Mouse (Mus musculus): Measurements from ENCODE around the gene Mbnl2. TPM values are rescaled to one million over a fixed set of nuclear protein-coding genes. Genes with fewer than 3 reads are reported as not detected.

Mbnl2 gene
- 71.5 and 91.4 TPM in 2 replicates for polyA plus RNA-seq (2016; fragmentation: Nextera tagmentation; extraction: Ambion mirVana)

GRCm38 (mm10) chr14:120275246-120276238, at the start of gene Mbnl2:
Mbnl2 (plus strand) TSS chr14:120275669.
- 3% methylated on average over 35 of the region's 35 CpGs for WGBS
- H3K27me3 ChIP-seq (ENCODE audit: insufficient read depth, poor library complexity, severe bottlenecking) = no peaks in the 10 kb centered on the region
- H3K9me3 ChIP-seq = no peaks in the 10 kb centered on the region
- H3K4me3 ChIP-seq = peak within 1 kb of the TSS; percentile 77
- H3K4me1 ChIP-seq = peaks cover 34% of the 10 kb centered on the region
- peak; percentile 98 for DNase-seq (ENCODE audit: low spot score)
- H3K36me3 ChIP-seq = no peaks in the 10 kb centered on the region
- H3K27ac ChIP-seq = peak within 1 kb of the TSS; percentile 91

- WGBS = 40% methylated on average over 7 of the region's 7 CpGs
- Histone ChIP-seq H3K27me3 (ENCODE audit: insufficient read depth, poor library complexity, severe bottlenecking) (no peaks in the 10 kb centered on the region), H3K36me3 (no peaks in the 10 kb centered on the region), H3K4me3 (no peak overlapping the region), H3K4me1 (peaks cover 28% of the 10 kb centered on the region), H3K27ac (peak overlapping the region; percentile 25), H3K9me3 (no peaks in the 10 kb centered on the region)
- peak; percentile 79 for DNase-seq (ENCODE audit: low spot score)
Observed at GRCm38 (mm10) chr14:120232076-120232496, 43.4 kb upstream of the Mbnl2 start.

- no peak overlapping the region for H3K4me3 ChIP-seq
- no peak for DNase-seq (ENCODE audit: low spot score)
- WGBS = 52% methylated on average over 7 of the region's 7 CpGs
Observed at GRCm38 (mm10) chr14:120235610-120236009, 39.9 kb upstream of the Mbnl2 start.

GRCm38 (mm10) chr14:120238501-120238900, 37.0 kb upstream of the Mbnl2 start:
- DNase-seq (ENCODE audit: low spot score) = no peak
- Histone ChIP-seq H3K36me3 (no peaks in the 10 kb centered on the region), H3K27me3 (ENCODE audit: insufficient read depth, poor library complexity, severe bottlenecking) (no peaks in the 10 kb centered on the region), H3K27ac (no peak overlapping the region), H3K4me1 (peaks cover 29% of the 10 kb centered on the region), H3K9me3 (no peaks in the 10 kb centered on the region), H3K4me3 (no peak overlapping the region)

More at GRCm38 (mm10) chr14:120235610-120236009, 39.9 kb upstream of the Mbnl2 start:
- H3K36me3 ChIP-seq = no peaks in the 10 kb centered on the region
- peaks cover 28% of the 10 kb centered on the region for H3K4me1 ChIP-seq
- H3K27ac ChIP-seq = peak overlapping the region; percentile 17; the same call in 1 of the 2 replicates
- H3K9me3 ChIP-seq = no peaks in the 10 kb centered on the region
- H3K27me3 ChIP-seq (ENCODE audit: insufficient read depth, poor library complexity, severe bottlenecking) = no peaks in the 10 kb centered on the region

- H3K36me3 ChIP-seq = no peaks in the 10 kb centered on the region
- 43% methylated on average over 4 of the region's 4 CpGs for WGBS
- H3K4me1 ChIP-seq = peaks cover 27% of the 10 kb centered on the region
- no peak for DNase-seq (ENCODE audit: low spot score)
- no peaks in the 10 kb centered on the region for H3K9me3 ChIP-seq
- no peaks in the 10 kb centered on the region for H3K27me3 ChIP-seq (ENCODE audit: insufficient read depth, poor library complexity, severe bottlenecking)
- H3K27ac ChIP-seq = no peak overlapping the region
- no peak overlapping the region for H3K4me3 ChIP-seq
Observed at GRCm38 (mm10) chr14:120240209-120240608, 35.3 kb upstream of the Mbnl2 start.

GRCm38 (mm10) chr14:120242711-120243110, 32.8 kb upstream of the Mbnl2 start:
- H3K27me3 ChIP-seq (ENCODE audit: insufficient read depth, poor library complexity, severe bottlenecking) = no peaks in the 10 kb centered on the region
- H3K36me3 ChIP-seq = no peaks in the 10 kb centered on the region
- WGBS = 46% methylated on average over 5 of the region's 5 CpGs
- no peak overlapping the region for H3K4me3 ChIP-seq
- no peaks in the 10 kb centered on the region for H3K9me3 ChIP-seq
- H3K4me1 ChIP-seq = peaks cover 16% of the 10 kb centered on the region
- H3K27ac ChIP-seq = no peak overlapping the region
- DNase-seq (ENCODE audit: low spot score) = no peak

- no peak for DNase-seq (ENCODE audit: low spot score)
- 79% methylated on average over 8 of the region's 8 CpGs for WGBS
- Histone ChIP-seq H3K9me3 (no peaks in the 10 kb centered on the region), H3K4me1 (peaks cover 16% of the 10 kb centered on the region), H3K27ac (no peak overlapping the region), H3K4me3 (no peak overlapping the region), H3K36me3 (no peaks in the 10 kb centered on the region), H3K27me3 (ENCODE audit: insufficient read depth, poor library complexity, severe bottlenecking) (no peaks in the 10 kb centered on the region)
Observed at GRCm38 (mm10) chr14:120245081-120245705, 30.3 kb upstream of the Mbnl2 start.

GRCm38 (mm10) chr14:120253331-120253730, 22.1 kb upstream of the Mbnl2 start:
- no peak for DNase-seq (ENCODE audit: low spot score)
- no peak overlapping the region for H3K4me3 ChIP-seq
- WGBS = 81% methylated on average over 7 of the region's 7 CpGs
- peaks cover 6% of the 10 kb centered on the region; the same call in 1 of the 2 replicates for H3K4me1 ChIP-seq
- H3K27me3 ChIP-seq (ENCODE audit: insufficient read depth, poor library complexity, severe bottlenecking) = no peaks in the 10 kb centered on the region
- H3K9me3 ChIP-seq = no peaks in the 10 kb centered on the region
- H3K36me3 ChIP-seq = no peaks in the 10 kb centered on the region
- H3K27ac ChIP-seq = no peak overlapping the region

- Histone ChIP-seq H3K4me1 (peaks cover 6% of the 10 kb centered on the region; the same call in 1 of the 2 replicates), H3K9me3 (no peaks in the 10 kb centered on the region), H3K36me3 (no peaks in the 10 kb centered on the region), H3K27me3 (ENCODE audit: insufficient read depth, poor library complexity, severe bottlenecking) (no peaks in the 10 kb centered on the region), H3K4me3 (no peak overlapping the region), H3K27ac (no peak overlapping the region)
- peak; percentile 59 for DNase-seq (ENCODE audit: low spot score)
- WGBS = 94% methylated on average over 2 of the region's 2 CpGs
Observed at GRCm38 (mm10) chr14:120256146-120256545, 19.3 kb upstream of the Mbnl2 start.

- peak; percentile 25 for DNase-seq (ENCODE audit: low spot score)
- no peaks in the 10 kb centered on the region for H3K27me3 ChIP-seq (ENCODE audit: insufficient read depth, poor library complexity, severe bottlenecking)
- no peak overlapping the region for H3K27ac ChIP-seq
- H3K36me3 ChIP-seq = no peaks in the 10 kb centered on the region
- H3K4me3 ChIP-seq = no peak overlapping the region
- no peaks in the 10 kb centered on the region for H3K9me3 ChIP-seq
- WGBS = 78% methylated on average over 15 of the region's 15 CpGs
- peaks cover 6% of the 10 kb centered on the region; the same call in 1 of the 2 replicates for H3K4me1 ChIP-seq
Observed at GRCm38 (mm10) chr14:120256623-120257384, 18.7 kb upstream of the Mbnl2 start.

- WGBS = 80% methylated on average over 6 of the region's 6 CpGs
- no peaks in the 10 kb centered on the region for H3K36me3 ChIP-seq
- no peaks in the 10 kb centered on the region for H3K27me3 ChIP-seq (ENCODE audit: insufficient read depth, poor library complexity, severe bottlenecking)
- DNase-seq (ENCODE audit: low spot score) = peak; percentile 22
- no peak overlapping the region for H3K27ac ChIP-seq
- no peak overlapping the region for H3K4me3 ChIP-seq
- no peaks in the 10 kb centered on the region for H3K9me3 ChIP-seq
- peaks cover 6% of the 10 kb centered on the region; the same call in 1 of the 2 replicates for H3K4me1 ChIP-seq
Observed at GRCm38 (mm10) chr14:120257483-120257882, 18.0 kb upstream of the Mbnl2 start.

- H3K4me1 ChIP-seq = no peaks in the 10 kb centered on the region
- H3K27me3 ChIP-seq (ENCODE audit: insufficient read depth, poor library complexity, severe bottlenecking) = no peaks in the 10 kb centered on the region
- 82% methylated on average over 1 of the region's 1 CpGs for WGBS
- no peaks in the 10 kb centered on the region for H3K36me3 ChIP-seq
- no peaks in the 10 kb centered on the region for H3K9me3 ChIP-seq
- H3K27ac ChIP-seq = no peak overlapping the region
- no peak overlapping the region for H3K4me3 ChIP-seq
- peak; percentile 31 for DNase-seq (ENCODE audit: low spot score)
Observed at GRCm38 (mm10) chr14:120259426-120259825, 16.0 kb upstream of the Mbnl2 start.

Measured in heart, embryonic 10.5 days (tissue).